Mouse (Mus musculus) cerebellum, adult 2 months (tissue): ENCODE measurements around the gene Kcnb1. TPM values are rescaled to one million over a fixed set of nuclear protein-coding genes. Genes with fewer than 3 reads are reported as not detected.

Source experiments
- DNase-seq, 2 experiments: peaks; one replicate each; pipeline ENCODE4 v3.0.0; 2021
- H3K27ac ChIP-seq: fragments of 200-500 bp; 2 replicates; pipeline ENCODE4 v1.5.1; 2012; ENCODE audit warnings: low read length, control low read depth, inconsistent platforms; ENCODE audit not compliant: insufficient read depth
- H3K27me3 ChIP-seq: fragments of 200-500 bp; 2 replicates; pipeline ENCODE4 v1.6.1; 2012; ENCODE audit warnings: inconsistent platforms, mild to moderate bottlenecking, low read length, moderate library complexity; ENCODE audit not compliant: control insufficient read depth, insufficient read depth
- H3K4me1 ChIP-seq: fragments of 200-500 bp; 2 replicates; pipeline ENCODE4 v1.6.1; 2011; ENCODE audit warnings: low read length; ENCODE audit not compliant: control insufficient read depth, insufficient read depth
- H3K4me3 ChIP-seq: fragments of 200-500 bp; replicated peaks from 2 replicates; pipeline ENCODE3; 2011; ENCODE audit warnings: mild to moderate bottlenecking, low read depth, low read length, control low read depth; ENCODE audit not compliant: insufficient read depth
- CTCF ChIP-seq: fragments of 200-500 bp; IDR thresholded peaks from 2 replicates; pipeline ENCODE4 v1.5.1; 2011; ENCODE audit warnings: low read depth, mild to moderate bottlenecking, control low read depth, low read length, moderate library complexity, borderline replicate concordance; ENCODE audit not compliant: insufficient read depth
- POLR2A ChIP-seq: fragments of 200-500 bp; IDR thresholded peaks from 2 replicates; pipeline ENCODE4 v1.6.1; 2011; ENCODE audit warnings: low read length, control low read depth, borderline replicate concordance; ENCODE audit not compliant: insufficient read depth
- WGBS: fragments of 180-500 bp; shearing (Covaris S2); methylation state at CpG from one replicate; pipeline ENCODE4 v1.1.7; 2018; 5-methylcytosine and 5-hydroxymethylcytosine counted together
- polyA plus RNA-seq: library from polyadenylated mRNA; depleted of rRNA; stranded (reverse); fragments of >200 nt; gene quantifications from 2 replicates; pipeline ENCODE4 v1.2.3, GENCODE M21; 2012

Kcnb1 gene
- polyA plus RNA-seq, 1 experiment, result 9.2 TPM

GRCm38 (mm10) chr2:167203505-167204166 is 13.7 kb upstream of the Kcnb1 start:
- DNase-seq, result no peak
- Histone ChIP-seq H3K27ac (no peak overlapping the region), H3K27me3 (no peaks in the 10 kb centered on the region), H3K4me1 (no peaks in the 10 kb centered on the region; the same call in 1 of the 2 replicates), H3K4me3 (no peak overlapping the region)
- WGBS, result 81% methylated on average over 7 of the region's 7 CpGs
- no peak; the same call in 1 of the 2 replicates for TF ChIP-seq CTCF
- no peak for TF ChIP-seq POLR2A

- no peak for TF ChIP-seq CTCF
- no peak for TF ChIP-seq POLR2A
- Histone ChIP-seq H3K27ac (no peak overlapping the region), H3K4me1 (no peaks in the 10 kb centered on the region; the same call in 1 of the 2 replicates), H3K27me3 (no peaks in the 10 kb centered on the region; the same call in 1 of the 2 replicates), H3K4me3 (no peak overlapping the region)
- DNase-seq, result no peak
- 33% methylated on average over 16 of the region's 16 CpGs for WGBS
Measured at GRCm38 (mm10) chr2:167201463-167202291, 11.7 kb upstream of the Kcnb1 start.

GRCm38 (mm10) chr2:167198660-167199427 is 8.9 kb upstream of the Kcnb1 start:
- 54% methylated on average over 13 of the region's 13 CpGs for WGBS
- no peaks in the 10 kb centered on the region; the same call in 1 of the 2 replicates for H3K4me1 ChIP-seq
- TF ChIP-seq POLR2A, result no peak
- TF ChIP-seq CTCF, result no peak
- no peaks in the 10 kb centered on the region; the same call in 1 of the 2 replicates for H3K27me3 ChIP-seq
- H3K27ac ChIP-seq, result no peak overlapping the region
- no peak overlapping the region for H3K4me3 ChIP-seq
- DNase-seq, result no peak

GRCm38 (mm10) chr2:167193361-167193760 is 3.4 kb upstream of the Kcnb1 start:
- Histone ChIP-seq H3K4me3 (no peak overlapping the region), H3K27ac (no peak overlapping the region), H3K27me3 (no peaks in the 10 kb centered on the region; the same call in 1 of the 2 replicates), H3K4me1 (peaks cover 4% of the 10 kb centered on the region)
- DNase-seq, result no peak
- 89% methylated on average over 3 of the region's 3 CpGs for WGBS
- TF ChIP-seq CTCF, result no peak
- no peak for TF ChIP-seq POLR2A

GRCm38 (mm10) chr2:167189291-167190075 is 472 bp downstream of the Kcnb1 start:
- Histone ChIP-seq H3K4me1 (peaks cover 4% of the 10 kb centered on the region), H3K27ac (no peak overlapping the region), H3K27me3 (no peaks in the 10 kb centered on the region; the same call in 1 of the 2 replicates), H3K4me3 (peak overlapping the region; percentile 51)
- TF ChIP-seq CTCF, result no peak
- no peak for TF ChIP-seq POLR2A
- DNase-seq, result peak; percentile 26 to 32
- WGBS, result 5% methylated on average over 76 of the region's 91 CpGs

GRCm38 (mm10) chr2:167188315-167189207 is 1.4 kb downstream of the Kcnb1 start:
- Histone ChIP-seq H3K27me3 (no peaks in the 10 kb centered on the region; the same call in 1 of the 2 replicates), H3K27ac (no peak overlapping the region), H3K4me3 (no peak overlapping the region), H3K4me1 (peaks cover 4% of the 10 kb centered on the region)
- no peak for TF ChIP-seq CTCF
- TF ChIP-seq POLR2A, result no peak
- peak in 1 of 2 experiments; percentile 27 for DNase-seq
- 29% methylated on average over 73 of the region's 83 CpGs for WGBS
